Mouse (Mus musculus): ENCODE measurements around the gene Gm20517.

DNA sequence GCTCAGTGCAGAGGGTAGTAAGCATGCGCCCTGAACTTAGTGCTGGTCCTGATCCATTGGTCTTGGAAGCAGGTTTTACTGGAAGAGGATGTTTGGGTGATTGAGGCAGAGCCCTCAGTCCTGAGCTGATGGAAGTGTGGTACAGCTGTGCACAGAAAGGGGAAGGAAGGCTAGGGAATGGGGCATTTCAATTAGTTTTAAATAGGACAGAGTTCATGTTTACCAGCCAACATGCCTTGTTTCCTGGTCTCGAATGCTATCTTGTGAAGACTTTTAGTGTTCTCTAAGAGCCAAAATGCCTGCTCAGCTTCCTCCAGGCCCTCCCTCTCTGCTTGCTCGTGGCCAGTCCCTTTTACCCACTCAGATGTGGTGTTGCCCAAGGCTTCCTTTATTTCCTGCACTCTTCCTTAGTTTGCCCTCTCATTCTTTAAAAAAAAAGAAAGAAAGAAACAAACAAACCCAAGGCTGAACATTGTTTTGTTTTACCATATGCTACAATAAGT, 47.4 kb downstream of the Gm20517 start:
- no peak for TF ChIP-seq CTCF (IDR thresholded peaks at IDR 0.05; ENCODE audit: low read depth, low read length)
- TF ChIP-seq POLR2A (IDR thresholded peaks at IDR 0.05; ENCODE audit: borderline replicate concordance, low read depth, low read length): no peak

Measured in bone marrow macrophage, adult 2 months (primary cell).